Mouse (Mus musculus): ENCODE measurements around the gene Lman1l.

DNA sequence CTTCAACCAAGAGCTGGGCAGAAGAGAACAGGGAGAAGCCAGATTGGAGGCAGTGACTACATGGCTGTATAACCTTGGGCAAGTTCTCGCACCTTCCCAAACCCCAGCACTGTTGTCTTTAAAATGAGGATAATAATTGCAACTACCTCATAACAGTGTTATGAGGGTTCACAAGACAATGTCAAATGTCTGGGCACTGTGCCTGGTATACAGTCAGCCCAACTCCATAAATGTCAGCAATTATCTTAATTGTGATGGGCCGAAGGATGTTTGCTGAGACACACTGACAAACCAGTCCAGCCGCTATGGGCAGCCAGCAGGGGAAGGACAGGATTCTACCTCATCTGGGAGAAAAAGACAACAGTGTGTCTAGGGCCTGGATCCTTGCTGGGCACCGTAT is 5.8 kb downstream of the Lman1l start:
- TF ChIP-seq CTCF (IDR thresholded peaks at IDR 0.05; ENCODE audit: low read depth) (no peak), EP300 (IDR thresholded peaks at IDR 0.05; ENCODE audit: low read depth) (no peak)
